Mouse (Mus musculus) heart, adult 2 months (tissue): Measurements from ENCODE around the gene Vmn1r80. TPM values are rescaled to one million over a fixed set of nuclear protein-coding genes. Genes with fewer than 3 reads are reported as not detected.
"Not testable (repeated sequence)": the region's sequence is repeated elsewhere in the genome, so short reads cannot be mapped to it uniquely, and the experiment has no call there.

Source experiments
- DNase-seq, 2 experiments: peaks; one replicate each; pipeline ENCODE4 v3.0.0; 2021
- H3K27ac ChIP-seq: fragments of 200-600 bp; 2 replicates; pipeline ENCODE4 v1.8.1; 2022
- H3K27me3 ChIP-seq: fragments of 200-500 bp; 2 replicates; pipeline ENCODE4 v1.6.1; 2012; ENCODE audit warnings: mild to moderate bottlenecking, low read length, inconsistent platforms, mixed read lengths; ENCODE audit not compliant: control insufficient read depth, insufficient read depth
- H3K36me3 ChIP-seq: fragments of 200-500 bp; 2 replicates; pipeline ENCODE4 v1.6.1; 2012; ENCODE audit warnings: low read length, inconsistent platforms; ENCODE audit not compliant: control insufficient read depth, insufficient read depth
- H3K4me1 ChIP-seq: fragments of 200-500 bp; 2 replicates; pipeline ENCODE4 v1.6.1; 2011; ENCODE audit warnings: low read length; ENCODE audit not compliant: control insufficient read depth, insufficient read depth
- H3K4me3 ChIP-seq: fragments of 200-600 bp; 2 replicates; pipeline ENCODE4 v1.8.1; 2022
- H3K79me2 ChIP-seq: fragments of 200-500 bp; replicated peaks from 2 replicates; pipeline ENCODE4 v1.6.1; 2012; ENCODE audit warnings: mild to moderate bottlenecking, inconsistent platforms, low read length, moderate library complexity, mixed read lengths; ENCODE audit not compliant: control insufficient read depth, insufficient read depth
- H3K9ac ChIP-seq: fragments of 200-500 bp; 2 replicates; pipeline ENCODE4 v1.6.1; 2012; ENCODE audit warnings: low read depth, mild to moderate bottlenecking, control low read depth, inconsistent platforms, low read length, mixed read lengths
- CTCF ChIP-seq: fragments of 200-600 bp; IDR thresholded peaks from 2 replicates; pipeline ENCODE4 v1.8.1; 2022; ENCODE audit warnings: antibody characterized with exemption, mild to moderate bottlenecking, moderate library complexity
- EP300 ChIP-seq: fragments of 200-500 bp; IDR thresholded peaks from 2 replicates; pipeline ENCODE4 v1.6.1; 2011; ENCODE audit warnings: low read depth, low read length, control low read depth; ENCODE audit not compliant: insufficient read depth
- POLR2A ChIP-seq: fragments of 200-500 bp; IDR thresholded peaks from 2 replicates; pipeline ENCODE4 v1.6.1; 2011; ENCODE audit warnings: mild to moderate bottlenecking, low read depth, low read length, control low read depth; ENCODE audit not compliant: insufficient read depth
- WGBS: fragments of 180-500 bp; shearing (Covaris S2); methylation state at CpG from one replicate; pipeline ENCODE4 v1.1.7; 2018; 5-methylcytosine and 5-hydroxymethylcytosine counted together
- intact Hi-C: fragments of 180-260 bp; cut with DNase I; formaldehyde crosslinking; loops from one replicate; pipeline ENCODE4 v1.15.1; 2025
- long read RNA-seq: library from polyadenylated mRNA; stranded (forward); transcript quantifications from one replicate; pipeline ENCODE4 v2.0.0, GENCODE M21; 2021
- polyA plus RNA-seq: library from polyadenylated mRNA; depleted of rRNA; stranded (reverse); fragments of >200 nt; gene quantifications from 2 replicates; pipeline ENCODE4 v1.2.3, GENCODE M21; 2012; rRNA removed
- total RNA-seq, 2 experiments: library from RNA; stranded (reverse); gene quantifications; 2 replicates each; pipeline ENCODE4 v1.2.3; 2021

The Vmn1r80 gene
- total RNA-seq, result not detected
- polyA plus RNA-seq, result not detected in 2 replicates
- long read RNA-seq, result 0 reads

DNA sequence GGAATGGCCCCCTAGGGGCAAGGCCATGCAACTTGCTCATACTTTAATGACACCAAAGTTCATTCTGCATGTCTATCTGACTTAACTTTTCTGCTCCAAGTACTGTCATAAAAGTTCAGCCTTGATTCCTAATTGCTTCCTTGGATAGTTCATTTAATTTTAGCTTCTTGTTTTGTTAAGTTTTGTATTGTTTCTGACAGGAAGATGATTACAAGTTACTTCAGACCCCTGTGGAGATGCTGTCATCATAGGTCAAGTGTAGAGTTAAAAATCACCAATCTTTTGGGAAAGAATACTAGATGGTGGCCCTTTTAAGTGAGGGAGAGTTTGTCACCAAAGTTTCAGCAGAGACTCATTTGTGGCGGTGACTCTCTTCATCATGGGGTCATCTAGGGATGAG is at the start of gene Vmn1r80:
Gene Vmn1r80 (plus strand): TSS at position 301 of the 400 bp plus-strand sequence.
- Histone ChIP-seq H3K4me3 (no peak within 1 kb of the TSS), H3K27me3 (no peaks in the 10 kb centered on the region), H3K9ac (no peak within 1 kb of the TSS), H3K79me2 (no peaks in the 10 kb centered on the region), H3K4me1 (no peaks in the 10 kb centered on the region), H3K36me3 (no peaks in the 10 kb centered on the region), H3K27ac (no peak within 1 kb of the TSS)
- 69% methylated on average over 1 of the region's 1 CpGs for WGBS
- intact Hi-C loops, result no loop called here
- DNase-seq, result no peak
- TF ChIP-seq EP300 (no peak), POLR2A (no peak), CTCF (no peak)

DNA sequence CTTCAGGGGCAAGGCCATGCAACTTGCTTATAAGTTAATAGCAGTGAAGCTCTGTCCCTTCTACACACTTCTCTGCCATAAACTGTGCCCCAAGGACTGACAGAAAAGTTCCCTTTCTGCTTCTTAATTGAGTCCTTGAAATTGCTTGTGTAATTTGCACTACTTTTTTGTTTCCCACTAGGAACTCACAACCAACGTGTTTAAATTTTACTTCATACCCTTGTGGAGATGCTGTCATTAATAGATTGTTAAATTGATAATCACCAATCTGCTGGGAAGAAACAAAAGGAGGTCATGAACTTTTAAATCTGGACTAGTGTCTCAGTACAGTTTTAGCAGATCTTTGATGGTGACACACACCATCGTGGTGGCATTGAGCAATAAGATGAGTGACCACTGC is 39.1 kb upstream of the Vmn1r80 start, which contains the start of gene Vmn1r78:
Gene Vmn1r78 (plus strand): TSS at position 301 of the 400 bp plus-strand sequence.
- Histone ChIP-seq H3K36me3 (no peaks in the 10 kb centered on the region), H3K9ac (no peak within 1 kb of the TSS), H3K27ac (no peak within 1 kb of the TSS), H3K27me3 (no peaks in the 10 kb centered on the region), H3K4me3 (no peak within 1 kb of the TSS), H3K4me1 (no peaks in the 10 kb centered on the region), H3K79me2 (no peaks in the 10 kb centered on the region)
- TF ChIP-seq POLR2A, result no peak
- no peak for TF ChIP-seq CTCF
- no peak for TF ChIP-seq EP300
- WGBS, result 45% methylated on average over 2 of the region's 2 CpGs
- no peak for DNase-seq
- intact Hi-C loops, result no loop called here

DNA sequence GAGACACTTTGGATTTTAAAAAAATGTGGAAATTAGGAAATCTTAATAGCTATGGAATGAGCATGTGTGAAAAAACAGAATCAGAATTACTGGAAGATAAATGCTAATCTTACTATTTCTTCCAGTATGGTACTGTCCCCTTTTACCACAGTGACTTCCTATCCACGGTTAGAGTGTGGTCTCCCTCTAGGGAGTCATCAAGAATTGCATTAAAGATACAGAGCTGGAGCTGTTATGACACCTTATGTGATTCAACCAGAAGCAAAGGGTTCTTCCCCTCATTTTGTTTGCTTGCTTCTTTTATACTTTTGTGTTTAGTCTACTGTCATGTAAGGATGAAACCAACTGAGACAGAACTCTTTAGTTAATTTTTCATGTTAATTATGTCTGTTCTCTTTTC is 32.6 kb upstream of the Vmn1r80 start:
- intact Hi-C loops, H3K36me3 ChIP-seq, H3K27me3 ChIP-seq, H3K4me3 ChIP-seq, H3K4me1 ChIP-seq, DNase-seq, H3K79me2 ChIP-seq, H3K9ac ChIP-seq, H3K27ac ChIP-seq: not testable (repeated sequence)
- WGBS, result 25% methylated on average over 1 of the region's 1 CpGs

DNA sequence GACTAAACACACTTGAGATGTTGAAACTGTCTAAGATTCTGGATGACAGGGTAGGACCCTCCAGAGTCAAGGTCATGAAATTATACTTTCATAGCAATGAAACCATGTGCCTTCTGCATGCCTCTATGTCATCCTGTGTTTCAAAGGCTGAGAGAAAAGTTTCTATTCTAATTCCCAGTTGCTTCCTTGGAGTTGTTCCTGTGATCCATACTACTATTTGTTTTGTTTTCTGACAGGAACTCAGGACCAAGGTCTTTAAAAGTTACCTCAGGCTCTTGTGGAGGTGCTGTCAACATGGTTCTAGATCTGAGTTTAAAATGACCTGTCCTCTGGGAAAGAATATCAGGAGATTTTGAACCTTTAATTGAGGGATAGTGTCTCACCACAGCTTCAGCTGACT is 18.1 kb upstream of the Vmn1r80 start, which contains the start of gene Vmn1r79:
Gene Vmn1r79 (plus strand): TSS at position 301 of the 400 bp plus-strand sequence.
- H3K27ac ChIP-seq, DNase-seq, H3K9ac ChIP-seq, H3K4me3 ChIP-seq, H3K36me3 ChIP-seq, intact Hi-C loops, H3K4me1 ChIP-seq, H3K27me3 ChIP-seq, H3K79me2 ChIP-seq: not testable (repeated sequence)

DNA sequence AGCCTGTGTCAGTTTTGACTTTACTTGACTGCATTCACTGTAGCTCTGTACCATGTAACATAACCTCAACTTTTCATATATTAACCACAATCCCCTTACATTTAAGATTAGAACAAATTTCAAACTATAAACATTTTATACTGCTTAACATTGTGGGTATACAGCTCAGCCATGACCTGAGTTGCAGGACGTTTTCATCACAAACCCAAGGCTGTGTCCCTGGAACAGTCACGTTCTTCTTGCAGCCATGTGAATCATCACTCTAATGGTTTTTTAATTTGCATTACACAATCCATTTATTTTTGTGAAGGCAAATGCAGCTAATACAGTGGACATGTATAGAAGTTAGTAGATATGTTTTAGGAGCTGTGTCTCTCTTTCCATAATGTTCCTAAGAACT is 16.2 kb upstream of the Vmn1r80 start:
- DNase-seq, intact Hi-C loops, H3K27ac ChIP-seq, H3K9ac ChIP-seq, H3K79me2 ChIP-seq, H3K27me3 ChIP-seq, H3K4me3 ChIP-seq, H3K4me1 ChIP-seq, H3K36me3 ChIP-seq: not testable (repeated sequence)
- WGBS, result 58% methylated on average over 2 of the region's 2 CpGs

DNA sequence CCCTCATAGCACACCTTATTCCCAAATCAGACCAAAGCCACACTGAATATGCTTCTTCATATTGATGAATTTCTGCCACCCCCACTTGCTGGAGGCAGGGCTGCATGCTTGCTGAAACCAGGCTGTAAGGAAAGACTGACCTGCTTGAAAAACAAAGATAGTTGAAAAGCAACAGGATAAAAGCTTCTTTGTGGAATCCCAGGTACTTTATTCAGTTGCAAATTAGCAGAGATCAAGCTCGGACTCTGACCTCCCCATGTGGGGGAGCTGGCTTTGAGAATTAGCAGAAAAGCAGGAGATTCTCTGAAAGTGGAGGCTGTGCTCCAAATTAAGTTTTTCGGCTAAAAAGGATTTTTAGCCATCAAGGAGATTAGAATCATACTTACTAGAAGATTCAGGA is 15.1 kb downstream of the Vmn1r80 start:
- TF ChIP-seq CTCF (no peak), EP300 (no peak), POLR2A (no peak)
- Histone ChIP-seq H3K9ac (no peak overlapping the region), H3K36me3 (no peaks in the 10 kb centered on the region), H3K4me1 (no peaks in the 10 kb centered on the region), H3K27me3 (no peaks in the 10 kb centered on the region), H3K4me3 (no peak overlapping the region), H3K27ac (no peak overlapping the region), H3K79me2 (no peaks in the 10 kb centered on the region)
- WGBS, result 52% methylated on average over 2 of the region's 2 CpGs
- DNase-seq, result no peak
- intact Hi-C loops, result no loop called here

Other genes starting within 250 kb of the Vmn1r80 start
- not detected for gene Vmn1r77, start 152.5 kb upstream of the Vmn1r80 start, total RNA-seq
- gene Vmn1r77, start 152.5 kb upstream of the Vmn1r80 start, polyA plus RNA-seq, result not detected in 2 replicates
- gene Vmn1r78, start 39.0 kb upstream of the Vmn1r80 start, total RNA-seq, result not detected
- gene Vmn1r78, start 39.0 kb upstream of the Vmn1r80 start, polyA plus RNA-seq, result not detected in 2 replicates
- gene Vmn1r79, start 18.0 kb upstream of the Vmn1r80 start, total RNA-seq, result not detected
- gene Vmn1r79, start 18.0 kb upstream of the Vmn1r80 start, polyA plus RNA-seq, result not detected in 2 replicates
- gene Vmn1r81, start 79.0 kb downstream of the Vmn1r80 start, total RNA-seq, result not detected
- not detected in 2 replicates for gene Vmn1r81, start 79.0 kb downstream of the Vmn1r80 start, polyA plus RNA-seq
- gene Vmn1r82, start 111.1 kb downstream of the Vmn1r80 start, total RNA-seq, result not detected
- not detected in 2 replicates for gene Vmn1r82, start 111.1 kb downstream of the Vmn1r80 start, polyA plus RNA-seq
- gene Vmn1r83, start 140.2 kb downstream of the Vmn1r80 start, total RNA-seq, result not detected
- not detected in 2 replicates for gene Vmn1r83, start 140.2 kb downstream of the Vmn1r80 start, polyA plus RNA-seq
- gene Vmn1r84, start 180.0 kb downstream of the Vmn1r80 start, total RNA-seq, result not detected
- not detected in 2 replicates for gene Vmn1r84, start 180.0 kb downstream of the Vmn1r80 start, polyA plus RNA-seq
- gene Zfp551, start 233.5 kb downstream of the Vmn1r80 start, total RNA-seq, result 1 to 10 TPM; 1.4 to 1.8 TPM
- gene Zfp551, start 233.5 kb downstream of the Vmn1r80 start, polyA plus RNA-seq, result 0.76 and 2.1 TPM in 2 replicates